Mouse (Mus musculus) neural tube, postnatal 0 days (tissue): ENCODE data around the gene Cct5. TPM values are rescaled to one million over a fixed set of nuclear protein-coding genes. Genes with fewer than 3 reads are reported as not detected.

ENCODE experiments used
- polyA plus RNA-seq: library from polyadenylated mRNA; unstranded; fragments of >200 nt; fragmentation: Nextera tagmentation; extraction: Ambion mirVana; gene quantifications from 2 replicates; pipeline ENCODE4 v1.2.1, GENCODE M21; 2015

The Cct5 gene
- polyA plus RNA-seq, result 376 and 381 TPM in 2 replicates

DNA sequence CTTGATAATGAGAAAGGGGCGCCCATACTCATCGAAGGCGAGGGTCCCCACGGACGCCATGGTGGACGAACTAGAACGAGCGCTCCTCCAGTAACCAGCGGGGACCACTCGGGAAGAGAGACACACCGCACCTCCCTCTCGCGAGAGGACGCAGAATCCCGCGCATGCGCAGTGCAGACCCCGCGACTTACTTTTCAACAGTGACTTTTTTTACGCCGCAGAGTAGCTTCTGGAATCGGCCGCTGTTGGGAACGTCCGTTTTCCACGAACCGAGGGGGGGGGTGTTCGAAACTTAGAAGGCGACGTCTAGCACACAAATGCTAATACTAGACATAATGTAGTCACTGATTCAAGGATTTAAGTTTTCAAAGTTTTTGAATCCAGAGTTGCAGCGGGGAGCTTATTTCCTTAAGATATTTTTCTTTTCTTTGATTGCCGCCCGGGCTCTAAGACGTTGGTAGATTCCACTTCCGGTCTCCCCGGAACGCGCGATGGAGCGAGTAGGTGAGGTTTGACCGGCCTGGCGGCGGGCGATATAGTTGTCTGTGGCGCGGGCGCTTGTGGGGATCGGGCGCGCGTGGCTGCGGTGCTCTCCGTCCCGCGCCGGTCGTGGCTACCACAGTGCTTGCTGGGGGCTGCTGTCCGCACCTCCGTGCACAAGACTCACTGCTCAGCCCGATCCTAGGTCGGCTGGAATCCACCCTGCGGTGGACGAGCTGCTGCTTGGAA, at the start of gene Cct5, which contains the start of gene Fam173b:
Gene Cct5, minus strand, starts transcription at position 159 of the 729 bp plus-strand sequence.
Gene Fam173b, plus strand, starts transcription at position 207 of the 729 bp plus-strand sequence.

GRCm38 (mm10) chr15:31565184-31565583, 36.4 kb downstream of the Cct5 start, which contains the start of gene Cmbl:
TSS of gene Cmbl (plus strand) at chr15:31565389.

Other genes with a start within 250 kb of the Cct5 start
- gene Ankrd33b, start 234.1 kb downstream of the Cct5 start, polyA plus RNA-seq, result 0.65 and 1.1 TPM in 2 replicates
- gene Ropn1l, start 148.1 kb downstream of the Cct5 start, polyA plus RNA-seq, result 2.6 and 2.9 TPM in 2 replicates
- 46.0 and 54.6 TPM in 2 replicates for gene March6, start 70.8 kb downstream of the Cct5 start, polyA plus RNA-seq
- gene Cmbl, start 36.4 kb downstream of the Cct5 start, polyA plus RNA-seq, result 23.0 and 30.9 TPM in 2 replicates
- gene Fam173b, start within 50 bp of the Cct5 start, polyA plus RNA-seq, result 9.7 and 9.9 TPM in 2 replicates